In the genomic region with DNA sequence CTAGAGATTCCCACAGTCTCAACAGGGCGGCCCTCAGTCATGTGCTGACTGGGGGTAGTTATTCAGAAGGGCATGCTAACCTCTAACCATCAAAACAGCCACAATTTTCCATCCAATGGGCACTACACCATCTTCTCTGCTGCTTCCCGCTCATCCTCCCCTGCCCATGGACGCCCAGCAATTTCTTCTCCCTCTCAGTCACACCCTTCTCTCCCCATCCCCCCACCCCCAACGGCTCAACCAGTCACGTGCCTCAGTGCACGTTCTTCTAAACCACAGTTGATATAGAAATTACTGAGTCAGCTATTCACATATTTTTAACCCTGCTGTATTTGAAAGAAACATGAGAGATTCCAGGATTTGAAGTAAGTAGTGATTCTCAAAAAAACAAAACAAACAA, we compare ENCODE assay signal across 1 mouse cellular context.
TF ChIP-seq lines count a peak whose summit lies in the region.

No protein-coding gene starts in this region.

TF ChIP-seq in CH12.LX, 34 proteins besides CTCF, POLR2A, EP300 and RAD21 (continued from another document):
- no peak for TF ChIP-seq NELFE (IDR thresholded peaks at IDR 0.05; ENCODE audit: low read depth, low read length)
- no peak for TF ChIP-seq MEF2A (IDR thresholded peaks at IDR 0.05; ENCODE audit: borderline replicate concordance, low read depth, low read length)
- no peak for TF ChIP-seq UBTF (IDR thresholded peaks at IDR 0.05; ENCODE audit: low read depth, low read length)
- TF ChIP-seq MAZ (IDR thresholded peaks at IDR 0.05; ENCODE audit: low read depth, low read length): no peak
- TF ChIP-seq CHD2 (IDR thresholded peaks at IDR 0.05; ENCODE audit: low read length): no peak
- no peak for TF ChIP-seq SIN3A (IDR thresholded peaks at IDR 0.05; ENCODE audit: low read length)
- no peak for TF ChIP-seq MXI1 (IDR thresholded peaks at IDR 0.05; ENCODE audit: low read depth, low read length)
- TF ChIP-seq MAFK (IDR thresholded peaks at IDR 0.05; ENCODE audit: insufficient replicate concordance, low read length): 0 out of 2 replicates have a peak, but pooled peaks have one; percentile 49
TF ChIP-seq in CH12.LX: peak in this region for 2.
